Mouse (Mus musculus): ENCODE data around the gene Rtl1. TPM values are rescaled to one million over a fixed set of nuclear protein-coding genes. Genes with fewer than 3 reads are reported as not detected.

The Rtl1 gene
- polyA plus RNA-seq, 1 experiment: not detected

GRCm38 (mm10) chr12:109598551-109599250 lies 1.4 kb downstream of the Rtl1 start:
- TF ChIP-seq GATA1 (IDR thresholded peaks at IDR 0.05; ENCODE audit: low read length): no peak

DNA sequence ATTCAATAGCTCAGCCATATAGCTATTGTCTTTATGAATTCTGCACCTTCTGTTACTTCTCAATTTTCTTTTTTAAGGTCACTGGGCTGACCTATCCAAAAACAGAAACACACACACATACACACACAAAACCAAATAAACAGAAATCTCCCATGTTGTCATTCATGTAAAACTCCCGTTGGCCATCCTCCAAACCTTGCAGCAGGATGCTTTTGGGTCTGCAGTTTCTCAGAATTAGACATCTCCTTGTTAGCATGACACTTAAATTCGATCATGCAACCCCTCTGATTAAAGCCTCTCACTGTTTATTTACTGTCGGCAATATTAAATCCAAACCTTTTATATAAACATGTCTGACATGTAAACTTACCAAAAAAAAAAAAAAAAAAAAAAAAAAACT lies 3.4 kb downstream of the Rtl1 start:
- no peak for TF ChIP-seq GATA1 (IDR thresholded peaks at IDR 0.05; ENCODE audit: low read length)

DNA sequence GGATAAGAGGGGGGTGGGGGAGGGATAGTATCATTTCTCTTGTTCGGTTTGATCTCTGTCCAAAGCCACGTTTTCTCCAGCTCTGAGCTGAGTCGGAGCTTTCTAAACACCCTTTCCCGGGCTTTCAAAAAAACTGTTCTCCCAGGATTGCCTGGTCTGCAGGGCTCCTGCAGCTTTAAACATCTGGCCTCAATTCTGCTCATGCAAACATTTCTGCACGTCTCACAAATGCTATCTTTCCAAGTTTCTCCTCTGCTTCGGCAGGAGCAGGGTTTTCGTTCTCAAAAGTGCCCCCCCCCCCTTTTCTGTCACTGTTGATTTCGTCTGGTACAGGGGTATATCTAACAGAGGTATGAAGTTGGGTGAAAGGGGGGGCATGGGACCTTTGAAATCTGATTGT lies 3.9 kb downstream of the Rtl1 start:
- TF ChIP-seq GATA1 (IDR thresholded peaks at IDR 0.05; ENCODE audit: low read length): no peak

- no peak for TF ChIP-seq GATA1 (IDR thresholded peaks at IDR 0.05; ENCODE audit: low read length)
Measured at GRCm38 (mm10) chr12:109595753-109596152, 4.4 kb downstream of the Rtl1 start.

DNA sequence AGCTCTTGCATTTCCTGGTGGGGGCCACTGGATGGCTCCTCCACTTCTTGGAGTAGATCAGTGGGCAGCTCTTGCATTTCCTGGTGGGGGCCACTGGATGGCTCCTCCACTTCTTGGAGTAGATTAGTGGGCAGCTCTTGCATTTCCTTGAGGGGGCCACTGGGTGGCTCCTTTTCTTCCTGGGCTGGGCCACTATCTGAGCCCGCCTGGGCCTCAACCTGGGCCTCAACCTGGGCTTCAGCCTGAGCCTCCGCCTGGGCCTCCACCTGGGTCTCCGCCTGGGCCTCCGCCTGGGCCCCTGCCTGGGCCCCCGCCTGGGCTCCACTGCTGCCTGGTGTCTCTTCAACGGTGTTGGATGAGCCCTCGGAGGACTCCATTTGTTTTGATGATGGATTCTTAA lies 5.2 kb downstream of the Rtl1 start:
- no peak for TF ChIP-seq GATA1 (IDR thresholded peaks at IDR 0.05; ENCODE audit: low read length)

DNA sequence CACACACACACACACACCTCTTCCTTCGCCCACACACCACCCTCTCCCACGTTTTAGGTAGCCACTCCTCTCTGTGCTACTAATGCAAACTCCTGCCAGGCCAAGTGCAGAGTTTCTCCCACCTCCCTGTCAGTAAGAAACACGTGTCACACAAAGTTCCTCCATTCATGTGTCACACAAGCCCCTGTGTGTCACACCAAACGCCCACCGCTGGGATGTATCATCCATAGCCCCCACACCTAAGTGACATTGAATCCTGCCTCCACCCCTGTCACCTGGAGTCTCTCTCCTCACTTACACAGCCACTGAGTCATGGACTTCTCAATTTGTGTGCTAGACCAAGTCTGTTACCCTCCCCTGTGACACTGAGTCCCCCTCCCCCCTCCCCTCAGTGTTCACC lies 17.9 kb downstream of the Rtl1 start:
- no peak for TF ChIP-seq GATA1 (IDR thresholded peaks at IDR 0.05; ENCODE audit: low read length)

GRCm38 (mm10) chr12:109572259-109572658 lies 27.9 kb downstream of the Rtl1 start:
- no peak for TF ChIP-seq GATA1 (IDR thresholded peaks at IDR 0.05; ENCODE audit: low read length)

DNA sequence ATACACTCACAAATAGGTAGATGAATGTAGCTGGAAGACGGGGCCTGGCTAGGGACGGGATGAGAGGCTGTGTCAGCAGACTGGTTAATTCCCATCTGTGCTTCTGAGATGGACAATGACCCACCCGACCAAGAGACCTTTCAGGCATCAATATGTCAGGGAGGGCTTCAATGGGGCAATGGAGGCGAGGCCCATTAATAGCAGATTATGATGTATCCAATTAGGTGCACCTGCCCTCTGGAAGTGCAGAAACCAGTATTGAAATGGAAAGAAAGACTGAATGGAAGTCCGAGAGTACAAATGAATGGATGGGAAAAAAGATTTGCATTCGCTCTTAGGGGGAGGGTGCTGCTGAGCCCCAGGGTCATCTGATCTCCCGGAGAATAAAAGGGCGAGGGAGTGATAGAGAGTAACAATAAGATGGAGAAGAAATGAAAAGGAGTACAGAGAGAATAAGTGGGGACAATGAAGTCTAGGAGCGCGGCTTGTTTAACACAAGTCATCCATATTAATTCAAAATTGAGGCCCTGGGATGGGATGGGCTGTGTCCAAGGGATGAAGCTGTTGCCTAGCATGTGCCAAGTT lies 39.9 kb downstream of the Rtl1 start:
- TF ChIP-seq GATA1 (IDR thresholded peaks at IDR 0.05; ENCODE audit: low read length): no peak

GRCm38 (mm10) chr12:109558891-109559487 lies 41.1 kb downstream of the Rtl1 start:
- no peak for TF ChIP-seq GATA1 (IDR thresholded peaks at IDR 0.05; ENCODE audit: low read length)

GRCm38 (mm10) chr12:109558226-109558824 lies 41.8 kb downstream of the Rtl1 start:
- no peak for TF ChIP-seq GATA1 (IDR thresholded peaks at IDR 0.05; ENCODE audit: low read length)

DNA sequence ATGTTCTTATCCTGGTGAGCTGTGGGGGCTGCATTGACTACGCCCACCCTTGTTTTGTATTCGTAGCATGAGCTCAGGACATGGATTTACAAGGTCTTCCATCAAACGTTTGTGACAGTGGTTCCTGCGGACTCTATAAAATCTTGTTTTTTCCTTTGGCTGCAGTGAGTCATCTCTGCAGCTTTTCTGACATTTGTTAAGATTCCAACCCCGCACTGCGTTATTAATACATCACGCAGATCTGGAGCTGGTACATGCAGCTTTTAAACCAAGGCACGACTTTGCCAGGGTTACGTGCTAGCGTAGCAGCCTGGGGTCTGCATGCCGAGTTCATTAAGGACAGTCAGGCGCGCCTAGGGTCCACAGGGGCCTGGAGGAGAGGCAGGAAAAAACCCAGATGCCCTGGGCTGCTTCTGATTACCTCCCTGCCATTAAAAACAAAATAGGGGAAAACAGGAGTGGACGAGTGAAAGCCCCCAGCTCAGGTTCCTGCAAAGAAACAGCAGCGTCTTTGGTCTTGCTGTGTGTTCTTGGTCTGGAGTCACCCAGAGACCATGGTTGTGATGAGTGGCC lies 44.2 kb downstream of the Rtl1 start:
- no peak for TF ChIP-seq GATA1 (IDR thresholded peaks at IDR 0.05; ENCODE audit: low read length)

- no peak for TF ChIP-seq GATA1 (IDR thresholded peaks at IDR 0.05; ENCODE audit: low read length)
Measured at GRCm38 (mm10) chr12:109553568-109553967, 46.6 kb downstream of the Rtl1 start.

DNA sequence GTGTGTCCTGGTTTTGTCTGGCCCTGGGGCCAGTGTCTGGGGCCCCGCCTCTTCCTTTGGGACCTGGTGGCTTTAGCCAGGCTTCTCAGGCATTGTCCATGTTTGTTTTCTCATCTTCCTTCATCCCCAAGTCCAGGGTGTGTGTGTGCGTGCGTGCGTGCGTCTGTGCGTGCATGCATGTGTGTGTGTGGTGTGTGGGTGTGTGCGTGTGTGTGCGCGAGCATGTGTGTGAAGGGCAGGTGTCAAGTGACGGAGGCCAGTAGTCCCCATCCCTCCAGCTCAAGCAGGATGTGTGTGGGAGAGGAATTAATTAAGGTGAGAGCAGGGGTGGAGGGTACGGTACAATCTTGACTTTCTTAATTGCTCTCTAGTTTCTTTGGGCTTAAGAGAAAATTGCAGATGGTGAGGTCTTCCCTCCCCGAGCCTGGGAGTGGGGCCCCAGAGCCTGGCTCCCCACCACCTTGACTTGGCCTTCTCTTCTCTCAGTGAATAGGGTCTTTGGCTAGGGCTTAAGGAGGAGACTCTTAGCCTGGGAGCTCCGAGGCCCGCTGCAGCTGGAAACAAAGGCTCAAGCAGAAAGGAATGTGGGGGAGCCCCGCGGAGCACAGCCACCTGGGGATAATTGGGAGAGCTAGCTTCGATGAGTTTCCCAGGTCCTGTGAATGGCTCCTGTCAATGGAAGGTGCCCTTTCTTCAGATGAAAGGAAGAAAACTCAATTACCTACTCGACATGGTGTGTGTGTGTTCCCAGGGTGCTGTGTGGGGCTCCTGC lies 47.2 kb downstream of the Rtl1 start:
- no peak for TF ChIP-seq GATA1 (IDR thresholded peaks at IDR 0.05; ENCODE audit: low read length)

DNA sequence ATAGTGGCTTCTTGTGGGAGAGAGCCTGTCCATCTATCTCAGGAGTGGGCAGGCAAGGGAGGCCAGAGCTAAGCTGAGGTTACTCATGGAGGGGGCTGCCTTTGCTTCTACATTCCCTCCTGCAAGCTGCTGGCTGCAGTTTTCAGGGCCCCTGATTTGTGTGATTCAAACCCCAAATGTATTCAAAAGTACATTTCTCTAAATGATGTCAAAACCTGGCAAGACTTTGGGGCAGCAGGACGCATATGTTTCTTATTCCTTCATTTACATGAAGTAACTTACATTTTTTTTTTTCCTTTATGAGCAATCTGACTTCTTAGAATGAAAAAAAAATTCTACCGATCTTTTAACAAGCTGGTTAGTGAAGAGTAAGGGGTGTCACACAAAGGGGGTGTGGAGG lies 48.4 kb downstream of the Rtl1 start:
- no peak for TF ChIP-seq GATA1 (IDR thresholded peaks at IDR 0.05; ENCODE audit: low read length)

DNA sequence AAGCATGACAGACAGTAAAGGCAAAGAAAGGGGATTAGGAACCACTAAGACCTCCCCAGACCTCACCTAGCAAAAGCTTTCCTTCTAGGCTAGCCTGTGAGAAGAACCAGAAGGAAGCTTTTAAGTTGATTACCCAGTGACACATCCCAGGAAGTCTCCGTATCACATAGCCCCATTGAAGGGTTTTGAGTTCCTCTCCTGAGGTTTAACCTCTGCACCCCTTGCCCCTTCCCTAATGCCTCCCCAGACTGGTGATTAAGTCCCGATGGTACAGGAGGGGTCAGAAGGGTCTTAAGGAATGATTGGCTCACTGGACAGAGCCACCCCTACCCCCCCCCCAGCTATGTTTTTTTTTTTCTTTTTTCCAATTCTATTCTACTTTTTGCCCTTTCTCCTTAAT lies 53.0 kb downstream of the Rtl1 start:
- TF ChIP-seq GATA1 (IDR thresholded peaks at IDR 0.05; ENCODE audit: low read length): no peak

All from G1E-ER4 (cell line).